Mouse (Mus musculus) lung, embryonic 16.5 days (tissue): Measurements from ENCODE around the gene Irf4. TPM values are rescaled to one million over a fixed set of nuclear protein-coding genes. Genes with fewer than 3 reads are reported as not detected.

Experiments
- ATAC-seq: fragments of 200-750 bp; cut with Nextera tagmentation; 2 replicates; pipeline ENCODE4 v1.8.0; 2017; ENCODE audit warnings: low read depth, mild to moderate bottlenecking, moderate library complexity
- H3K27ac ChIP-seq: fragments of 300-500 bp; sonication (generic); 2 replicates; pipeline ENCODE4 v1.5.1; 2014; ENCODE audit warnings: mild to moderate bottlenecking, control low read depth, low read length
- H3K27me3 ChIP-seq: fragments of 300-500 bp; sonication (generic); 2 replicates; pipeline ENCODE4 v1.6.1; 2014; ENCODE audit warnings: low read depth, low read length, mixed read lengths; ENCODE audit not compliant: control insufficient read depth, insufficient read depth
- H3K36me3 ChIP-seq: fragments of 300-500 bp; sonication (generic); 2 replicates; pipeline ENCODE4 v1.6.1; 2014; ENCODE audit warnings: low read length; ENCODE audit not compliant: control insufficient read depth, insufficient read depth
- H3K4me1 ChIP-seq: fragments of 300-500 bp; sonication (generic); replicated peaks from 2 replicates; pipeline ENCODE4 v1.6.1; 2014; ENCODE audit warnings: low read length, mixed read lengths; ENCODE audit not compliant: control insufficient read depth, insufficient read depth
- H3K4me2 ChIP-seq: fragments of 300-500 bp; sonication (generic); 2 replicates; pipeline ENCODE4 v1.6.1; 2014; ENCODE audit warnings: low read depth, low read length, control low read depth
- H3K4me3 ChIP-seq: fragments of 300-500 bp; sonication (generic); 2 replicates; pipeline ENCODE4 v1.5.1; 2014; ENCODE audit warnings: mild to moderate bottlenecking, low read length, control low read depth
- H3K9ac ChIP-seq: fragments of 300-500 bp; sonication (generic); 2 replicates; pipeline ENCODE4 v1.6.1; 2014; ENCODE audit warnings: low read length, control low read depth
- H3K9me3 ChIP-seq: fragments of 300-500 bp; sonication (generic); 2 replicates; pipeline ENCODE4 v1.6.1; 2016; ENCODE audit warnings: low read length; ENCODE audit not compliant: control insufficient read depth
- WGBS: fragments of 180-500 bp; shearing (Covaris S2); extraction: QIAGEN DNeasy Blood & Tissue Kit; methylation state at CpG from one replicate; pipeline ENCODE4 v1.1.7; 2014; 5-methylcytosine and 5-hydroxymethylcytosine counted together
- polyA plus RNA-seq: library from polyadenylated mRNA; unstranded; fragments of >200 nt; fragmentation: Nextera tagmentation; extraction: Ambion mirVana; gene quantifications from 2 replicates; pipeline ENCODE4 v1.2.1, GENCODE M21; 2015

The Irf4 gene
- polyA plus RNA-seq, 1 experiment from 2014 or later, result 0.10 TPM

DNA sequence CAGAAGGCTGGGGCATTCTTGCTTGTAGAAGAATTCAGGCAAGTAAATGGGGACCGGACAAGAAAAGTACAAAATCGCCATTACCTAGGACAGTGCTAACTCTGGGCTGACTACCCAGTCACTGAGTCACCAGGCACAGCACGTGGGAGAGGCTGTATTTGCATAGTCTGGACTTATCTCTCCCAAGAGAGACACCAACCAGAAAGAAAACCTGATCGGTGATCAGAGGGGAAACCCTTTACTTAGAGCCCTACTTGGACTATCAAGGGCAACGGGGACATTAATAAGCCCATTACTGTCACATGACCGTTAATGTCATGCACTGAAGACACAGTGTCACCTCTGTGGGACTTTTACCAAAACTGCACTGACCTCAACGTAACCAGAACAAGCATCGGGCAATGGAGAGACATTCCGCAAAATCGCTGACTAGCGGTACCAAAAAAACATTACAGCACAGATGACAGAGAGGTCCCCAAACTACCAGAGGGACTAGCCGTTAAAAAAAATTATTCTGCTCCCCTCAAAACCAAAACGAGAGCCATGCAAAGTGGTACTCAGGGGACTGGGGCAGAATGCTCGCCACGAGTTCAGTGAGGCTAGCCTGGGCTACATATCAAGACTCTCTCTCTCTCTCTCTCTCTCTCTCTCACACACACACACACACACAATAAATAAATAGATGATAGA is 18.8 kb upstream of the Irf4 start:
- no peak overlapping the region for H3K9ac ChIP-seq
- H3K4me2 ChIP-seq, result no peak overlapping the region
- 77% methylated on average over 15 of the region's 15 CpGs for WGBS
- H3K4me1 ChIP-seq, result peaks cover 1% of the 10 kb centered on the region; the same call in 1 of the 2 replicates
- no peaks in the 10 kb centered on the region for H3K36me3 ChIP-seq
- no peaks in the 10 kb centered on the region for H3K9me3 ChIP-seq
- ATAC-seq, result no peak
- no peak overlapping the region for H3K4me3 ChIP-seq
- no peak overlapping the region for H3K27ac ChIP-seq
- H3K27me3 ChIP-seq, result no peaks in the 10 kb centered on the region

DNA sequence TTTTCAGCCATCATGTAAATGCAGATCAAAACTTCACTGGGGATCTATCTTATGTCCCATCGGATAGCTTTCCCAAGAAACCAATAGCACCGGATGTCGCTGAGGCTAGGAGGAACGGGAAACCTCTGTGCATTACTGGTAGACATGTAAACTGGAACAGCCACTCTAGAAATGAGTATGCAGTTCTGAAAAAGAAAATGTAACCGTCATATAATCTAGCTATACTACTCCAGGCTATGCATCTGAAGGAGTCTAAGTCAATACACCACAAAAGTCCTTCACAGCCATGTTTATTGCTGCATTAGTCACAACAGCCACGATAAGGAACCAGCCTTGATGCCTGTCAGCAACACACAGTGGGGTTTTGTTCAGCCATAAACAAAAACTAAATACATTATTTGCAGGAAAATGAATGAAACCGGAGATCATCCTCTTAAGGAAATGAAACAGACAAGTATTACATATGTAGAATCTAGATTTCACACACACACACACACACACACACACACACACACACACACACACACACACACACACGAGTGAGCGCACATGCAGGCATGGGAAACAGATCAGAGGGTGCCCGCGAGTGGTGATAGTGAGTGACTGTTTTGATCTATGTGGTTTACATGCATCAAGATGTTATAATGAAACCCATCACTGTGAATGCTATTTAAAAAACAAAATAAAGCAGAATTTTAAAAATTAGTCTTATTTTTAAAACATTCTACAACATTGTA is 16.1 kb upstream of the Irf4 start:
- Histone ChIP-seq H3K9ac (no peak overlapping the region), H3K4me1 (no peaks in the 10 kb centered on the region; the same call in 1 of the 2 replicates), H3K27me3 (no peaks in the 10 kb centered on the region), H3K4me3 (no peak overlapping the region), H3K27ac (no peak overlapping the region), H3K36me3 (no peaks in the 10 kb centered on the region), H3K9me3 (no peaks in the 10 kb centered on the region), H3K4me2 (no peak overlapping the region)
- no peak for ATAC-seq
- 73% methylated on average over 11 of the region's 11 CpGs for WGBS

DNA sequence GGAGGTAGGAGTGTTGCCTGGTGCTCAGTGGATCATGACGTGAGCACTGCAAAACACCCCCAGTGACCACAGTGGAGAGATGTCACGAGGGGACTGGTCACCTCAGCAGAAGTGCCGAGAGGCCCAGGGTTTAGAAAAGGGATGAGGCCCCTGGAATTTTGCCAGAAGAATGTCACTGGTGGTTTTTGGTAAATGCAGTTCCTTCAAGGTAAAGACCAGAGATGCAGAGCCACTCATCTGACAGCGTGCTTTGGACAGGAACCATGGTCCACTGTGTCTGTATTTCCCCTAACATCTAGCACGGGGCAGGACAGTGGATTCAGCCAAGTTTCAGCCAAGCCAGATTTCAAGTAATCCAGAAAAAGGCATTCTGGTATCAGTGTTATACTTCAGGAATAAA is 12.3 kb upstream of the Irf4 start:
- H3K27me3 ChIP-seq, result no peaks in the 10 kb centered on the region
- H3K4me1 ChIP-seq, result no peaks in the 10 kb centered on the region
- no peak overlapping the region for H3K4me2 ChIP-seq
- no peak for ATAC-seq
- H3K9ac ChIP-seq, result no peak overlapping the region
- 68% methylated on average over 5 of the region's 5 CpGs for WGBS
- no peaks in the 10 kb centered on the region for H3K9me3 ChIP-seq
- no peaks in the 10 kb centered on the region for H3K36me3 ChIP-seq
- H3K27ac ChIP-seq, result no peak overlapping the region
- H3K4me3 ChIP-seq, result no peak overlapping the region

DNA sequence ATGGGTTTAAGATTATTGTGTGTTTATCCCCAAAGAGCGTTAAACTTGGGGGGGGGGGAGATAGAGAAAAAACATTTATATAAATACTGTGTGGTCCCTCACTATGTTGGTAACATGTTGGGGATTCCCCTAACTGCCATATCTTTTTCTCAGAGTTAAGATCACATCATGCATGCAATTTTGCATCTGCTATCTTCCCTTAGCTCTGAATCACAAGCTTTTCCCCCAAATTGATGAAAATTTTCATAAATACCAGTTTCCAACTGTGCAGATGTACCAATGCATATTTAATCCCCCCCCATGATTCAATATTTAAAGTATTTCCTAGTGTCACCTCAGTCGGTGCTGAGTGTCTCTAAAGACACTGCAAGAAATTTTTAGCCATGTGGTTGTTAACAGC is 11.8 kb upstream of the Irf4 start:
- H3K9me3 ChIP-seq, result no peaks in the 10 kb centered on the region
- H3K4me1 ChIP-seq, result no peaks in the 10 kb centered on the region
- no peak overlapping the region for H3K27ac ChIP-seq
- 76% methylated on average over 2 of the region's 2 CpGs for WGBS
- no peak overlapping the region for H3K9ac ChIP-seq
- no peak overlapping the region for H3K4me2 ChIP-seq
- no peak for ATAC-seq
- no peaks in the 10 kb centered on the region for H3K36me3 ChIP-seq
- no peak overlapping the region for H3K4me3 ChIP-seq
- H3K27me3 ChIP-seq, result no peaks in the 10 kb centered on the region

DNA sequence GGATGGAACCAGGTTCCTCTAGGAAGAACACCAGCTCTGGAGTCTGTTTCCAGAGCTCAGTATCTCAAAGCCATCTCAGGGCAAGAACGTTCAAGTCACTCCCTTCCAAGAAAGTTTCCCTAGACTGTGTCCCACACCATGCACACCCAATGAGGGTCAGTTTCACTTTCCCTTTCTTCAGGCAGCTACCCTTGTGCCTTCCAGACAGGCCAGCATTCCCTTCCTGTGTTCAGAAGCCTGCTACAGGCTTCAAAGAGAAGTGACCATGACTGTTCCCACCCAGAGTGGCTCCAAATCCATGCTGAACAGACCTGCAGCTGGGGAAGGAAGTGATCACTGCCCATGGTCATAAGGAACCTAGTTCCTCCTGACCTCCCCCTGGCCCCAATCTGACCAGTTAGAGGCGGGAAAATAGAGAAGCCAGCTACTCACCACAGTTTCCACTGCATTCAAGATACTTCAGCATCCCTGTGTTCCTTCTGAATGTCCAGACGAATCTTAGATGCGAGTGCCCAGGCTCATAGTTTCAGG is 10.7 kb upstream of the Irf4 start:
- no peaks in the 10 kb centered on the region for H3K9me3 ChIP-seq
- 74% methylated on average over 4 of the region's 4 CpGs for WGBS
- ATAC-seq, result no peak
- H3K4me2 ChIP-seq, result no peak overlapping the region
- H3K36me3 ChIP-seq, result no peaks in the 10 kb centered on the region
- H3K9ac ChIP-seq, result no peak overlapping the region
- H3K27ac ChIP-seq, result no peak overlapping the region
- no peaks in the 10 kb centered on the region for H3K27me3 ChIP-seq
- H3K4me3 ChIP-seq, result no peak overlapping the region
- no peaks in the 10 kb centered on the region for H3K4me1 ChIP-seq

DNA sequence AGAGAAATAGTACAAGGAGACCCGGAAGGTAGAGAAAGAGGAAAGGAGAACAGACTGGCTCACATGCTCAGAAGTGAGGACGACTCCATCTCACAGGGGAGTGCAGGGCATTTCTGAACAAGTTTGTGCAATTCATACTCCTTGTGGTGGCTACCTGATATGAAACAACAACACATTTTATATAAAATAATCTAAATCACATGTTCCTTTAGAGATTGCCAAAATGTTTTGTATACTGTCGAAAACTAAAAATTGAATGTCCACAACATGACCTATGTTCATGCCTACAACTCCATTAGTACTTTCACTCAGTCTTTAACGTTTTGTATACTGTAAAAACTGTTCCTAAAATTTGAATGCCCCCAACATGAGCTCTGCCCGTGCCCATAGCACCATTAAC is 7.9 kb upstream of the Irf4 start:
- no peaks in the 10 kb centered on the region for H3K9me3 ChIP-seq
- H3K27ac ChIP-seq, result no peak overlapping the region
- H3K27me3 ChIP-seq, result peaks cover 5% of the 10 kb centered on the region
- ATAC-seq, result no peak
- H3K4me2 ChIP-seq, result no peak overlapping the region
- H3K4me1 ChIP-seq, result no peaks in the 10 kb centered on the region
- H3K36me3 ChIP-seq, result no peaks in the 10 kb centered on the region
- H3K9ac ChIP-seq, result no peak overlapping the region
- WGBS, result 66% methylated on average over 5 of the region's 5 CpGs
- no peak overlapping the region for H3K4me3 ChIP-seq

DNA sequence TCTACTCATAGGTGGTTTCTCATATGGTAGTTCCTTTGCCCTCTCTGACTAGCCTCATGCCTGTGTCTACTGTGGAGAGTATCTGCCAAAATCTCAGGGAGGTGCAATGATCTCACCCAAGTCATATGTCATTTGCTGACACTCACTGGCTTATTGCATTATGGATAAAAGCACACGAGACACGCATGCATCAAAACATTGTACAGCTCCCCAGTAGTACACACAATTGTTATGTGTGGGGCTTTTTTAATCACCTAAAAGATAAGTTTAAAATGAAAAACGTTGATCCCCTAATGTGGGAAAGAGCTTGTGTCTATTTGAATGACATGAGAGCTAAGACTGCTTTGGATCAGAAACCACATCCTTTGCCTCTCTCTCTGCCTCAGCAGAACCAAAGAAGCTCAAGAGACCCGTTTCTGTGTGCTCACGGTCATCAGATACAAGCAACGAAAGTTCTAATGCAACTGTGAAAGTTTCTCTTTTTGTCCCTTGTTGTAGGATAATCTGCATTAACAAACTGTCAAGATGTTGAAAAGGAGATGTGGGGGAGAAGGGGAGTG is 6.5 kb upstream of the Irf4 start:
- peaks cover 9% of the 10 kb centered on the region for H3K27me3 ChIP-seq
- WGBS, result 68% methylated on average over 6 of the region's 6 CpGs

DNA sequence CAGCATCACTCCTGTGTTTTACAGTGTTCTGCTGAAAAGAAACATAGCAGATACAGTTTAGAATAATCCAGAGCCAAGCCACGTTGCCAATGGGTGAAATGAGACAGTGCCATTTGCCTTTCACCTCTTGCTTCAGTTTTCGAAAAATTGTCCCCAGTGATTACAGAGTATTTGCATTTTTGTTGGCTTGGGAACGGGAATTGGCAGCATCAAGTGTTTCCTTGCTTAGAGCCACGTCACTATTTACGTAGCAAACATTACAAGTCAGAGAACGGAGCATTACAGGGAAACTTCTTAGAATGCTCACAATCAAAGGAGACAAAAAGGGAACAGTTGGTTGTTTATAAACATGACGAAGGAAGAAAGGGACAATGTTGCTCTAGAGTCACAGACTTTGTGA is 3.9 kb upstream of the Irf4 start:
- H3K4me3 ChIP-seq, result no peak overlapping the region
- no peak overlapping the region for H3K4me2 ChIP-seq
- H3K9me3 ChIP-seq, result no peaks in the 10 kb centered on the region
- peaks cover 8% of the 10 kb centered on the region for H3K4me1 ChIP-seq
- no peak for ATAC-seq
- no peaks in the 10 kb centered on the region for H3K36me3 ChIP-seq
- H3K27me3 ChIP-seq, result peaks cover 34% of the 10 kb centered on the region
- H3K9ac ChIP-seq, result no peak overlapping the region
- no peak overlapping the region for H3K27ac ChIP-seq
- WGBS, result 38% methylated on average over 7 of the region's 7 CpGs

More for the DNA sequence above, 6.5 kb upstream of the Irf4 start:
- Histone ChIP-seq H3K4me1 (no peaks in the 10 kb centered on the region), H3K9ac (no peak overlapping the region), H3K4me3 (no peak overlapping the region), H3K4me2 (no peak overlapping the region), H3K27ac (no peak overlapping the region), H3K36me3 (no peaks in the 10 kb centered on the region), H3K9me3 (no peaks in the 10 kb centered on the region)
- no peak for ATAC-seq

DNA sequence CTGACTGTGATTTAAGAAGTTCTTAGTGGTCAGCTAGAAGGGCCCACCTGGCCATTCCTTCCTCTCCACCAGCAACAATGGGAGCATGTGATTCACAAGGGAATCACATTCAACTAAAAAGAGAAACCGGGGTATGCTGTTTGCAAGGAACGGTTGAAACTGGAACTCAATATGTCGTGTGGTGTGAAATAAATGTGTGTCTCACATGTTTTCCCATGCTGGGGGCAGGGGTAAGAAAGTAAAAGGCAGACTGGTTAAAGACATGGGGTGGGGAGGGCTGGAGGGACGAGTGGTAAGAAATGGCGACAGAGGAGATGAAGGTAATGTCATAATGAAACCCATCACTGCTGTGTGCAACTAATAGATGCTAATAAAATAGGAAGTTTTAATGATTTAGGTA is 2.0 kb upstream of the Irf4 start:
- peaks cover 16% of the 10 kb centered on the region for H3K4me1 ChIP-seq
- H3K27ac ChIP-seq, result no peak overlapping the region
- H3K4me2 ChIP-seq, result no peak overlapping the region
- no peaks in the 10 kb centered on the region for H3K9me3 ChIP-seq
- 68% methylated on average over 5 of the region's 5 CpGs for WGBS
- no peaks in the 10 kb centered on the region for H3K36me3 ChIP-seq
- H3K27me3 ChIP-seq, result peaks cover 52% of the 10 kb centered on the region
- H3K9ac ChIP-seq, result no peak overlapping the region
- ATAC-seq, result no peak
- H3K4me3 ChIP-seq, result no peak overlapping the region
